Mouse (Mus musculus): ENCODE measurements around the gene Oaz2. TPM values are rescaled to one million over a fixed set of nuclear protein-coding genes. Genes with fewer than 3 reads are reported as not detected.
A peak's percentile ranks its signal among the peaks of the same experiment; 100 is the strongest.
"Not testable (repeated sequence)": the region's sequence is repeated elsewhere in the genome, so short reads cannot be mapped to it uniquely, and the experiment has no call there.

The Oaz2 gene
- polyA plus RNA-seq, 1 experiment: 242 TPM

- TF ChIP-seq POLR2A (IDR thresholded peaks at IDR 0.05; ENCODE audit: borderline replicate concordance, extremely low read depth, low read depth, low read length): no peak
- no peak for TF ChIP-seq CTCF (IDR thresholded peaks at IDR 0.05; ENCODE audit: insufficient read depth, low read length)
- 78% methylated on average over 3 of the region's 3 CpGs for WGBS
- H3K4me1 ChIP-seq (ENCODE audit: control insufficient read depth, insufficient read depth, low read length): peaks cover 48% of the 10 kb centered on the region
- no peak overlapping the region for H3K4me3 ChIP-seq (replicated peaks; ENCODE audit: extremely low read depth, low read depth, low read length)
- no peak for DNase-seq
Measured at GRCm38 (mm10) chr9:65682183-65682582, 14.4 kb downstream of the Oaz2 start.

GRCm38 (mm10) chr9:65682994-65683393 is 15.2 kb downstream of the Oaz2 start:
- TF ChIP-seq CTCF (IDR thresholded peaks at IDR 0.05; ENCODE audit: insufficient read depth, low read length) (0 out of 2 replicates have a peak, but pooled peaks have one; percentile 26), POLR2A (IDR thresholded peaks at IDR 0.05; ENCODE audit: borderline replicate concordance, extremely low read depth, low read depth, low read length) (no peak)
- no peak overlapping the region for H3K4me3 ChIP-seq (replicated peaks; ENCODE audit: extremely low read depth, low read depth, low read length)
- peaks cover 48% of the 10 kb centered on the region for H3K4me1 ChIP-seq (ENCODE audit: control insufficient read depth, insufficient read depth, low read length)

GRCm38 (mm10) chr9:65684704-65685103 is 16.9 kb downstream of the Oaz2 start:
- H3K4me3 ChIP-seq (replicated peaks; ENCODE audit: extremely low read depth, low read depth, low read length): no peak overlapping the region
- DNase-seq: no peak
- H3K4me1 ChIP-seq (ENCODE audit: control insufficient read depth, insufficient read depth, low read length): peaks cover 35% of the 10 kb centered on the region
- WGBS: 62% methylated on average over 2 of the region's 2 CpGs
- TF ChIP-seq CTCF (IDR thresholded peaks at IDR 0.05; ENCODE audit: insufficient read depth, low read length) (no peak), POLR2A (IDR thresholded peaks at IDR 0.05; ENCODE audit: borderline replicate concordance, extremely low read depth, low read depth, low read length) (no peak)

More at GRCm38 (mm10) chr9:65682994-65683393, 15.2 kb downstream of the Oaz2 start:
- no peak for DNase-seq
- WGBS: 50% methylated on average over 1 of the region's 1 CpGs

GRCm38 (mm10) chr9:65689869-65690268 is 22.1 kb downstream of the Oaz2 start:
- not testable (repeated sequence) for H3K4me1 ChIP-seq (ENCODE audit: control insufficient read depth, insufficient read depth, low read length); H3K4me3 ChIP-seq (replicated peaks; ENCODE audit: extremely low read depth, low read depth, low read length); DNase-seq
- 77% methylated on average over 2 of the region's 2 CpGs for WGBS

GRCm38 (mm10) chr9:65692466-65692865 is 24.7 kb downstream of the Oaz2 start:
- WGBS: 53% methylated on average over 3 of the region's 3 CpGs
- Histone ChIP-seq H3K4me3 (replicated peaks; ENCODE audit: extremely low read depth, low read depth, low read length) (no peak overlapping the region), H3K4me1 (ENCODE audit: control insufficient read depth, insufficient read depth, low read length) (peaks cover 5% of the 10 kb centered on the region)
- no peak for DNase-seq
- TF ChIP-seq CTCF (IDR thresholded peaks at IDR 0.05; ENCODE audit: insufficient read depth, low read length): no peak

GRCm38 (mm10) chr9:65692959-65693603 is 25.3 kb downstream of the Oaz2 start:
- WGBS: 39% methylated on average over 5 of the region's 5 CpGs
- TF ChIP-seq CTCF (IDR thresholded peaks at IDR 0.05; ENCODE audit: insufficient read depth, low read length) (no peak), POLR2A (IDR thresholded peaks at IDR 0.05; ENCODE audit: borderline replicate concordance, extremely low read depth, low read depth, low read length) (no peak)
- Histone ChIP-seq H3K4me1 (ENCODE audit: control insufficient read depth, insufficient read depth, low read length) (peaks cover 5% of the 10 kb centered on the region), H3K4me3 (replicated peaks; ENCODE audit: extremely low read depth, low read depth, low read length) (no peak overlapping the region)
- DNase-seq: no peak

GRCm38 (mm10) chr9:65695646-65696045 is 27.8 kb downstream of the Oaz2 start:
- no peak for DNase-seq
- 46% methylated on average over 3 of the region's 3 CpGs for WGBS
- Histone ChIP-seq H3K4me3 (replicated peaks; ENCODE audit: extremely low read depth, low read depth, low read length) (no peak overlapping the region), H3K4me1 (ENCODE audit: control insufficient read depth, insufficient read depth, low read length) (peaks cover 5% of the 10 kb centered on the region)
- no peak for TF ChIP-seq POLR2A (IDR thresholded peaks at IDR 0.05; ENCODE audit: borderline replicate concordance, extremely low read depth, low read depth, low read length)
- no peak for TF ChIP-seq CTCF (IDR thresholded peaks at IDR 0.05; ENCODE audit: insufficient read depth, low read length)

GRCm38 (mm10) chr9:65696337-65696736 is 28.5 kb downstream of the Oaz2 start:
- DNase-seq: no peak
- no peak overlapping the region for H3K4me3 ChIP-seq (replicated peaks; ENCODE audit: extremely low read depth, low read depth, low read length)
- TF ChIP-seq POLR2A (IDR thresholded peaks at IDR 0.05; ENCODE audit: borderline replicate concordance, extremely low read depth, low read depth, low read length): no peak
- no peak for TF ChIP-seq CTCF (IDR thresholded peaks at IDR 0.05; ENCODE audit: insufficient read depth, low read length)
- peaks cover 5% of the 10 kb centered on the region for H3K4me1 ChIP-seq (ENCODE audit: control insufficient read depth, insufficient read depth, low read length)

GRCm38 (mm10) chr9:65697356-65697755 is 29.6 kb downstream of the Oaz2 start:
- no peak for DNase-seq
- TF ChIP-seq CTCF (IDR thresholded peaks at IDR 0.05; ENCODE audit: insufficient read depth, low read length): no peak
- TF ChIP-seq POLR2A (IDR thresholded peaks at IDR 0.05; ENCODE audit: borderline replicate concordance, extremely low read depth, low read depth, low read length): no peak
- Histone ChIP-seq H3K4me3 (replicated peaks; ENCODE audit: extremely low read depth, low read depth, low read length) (no peak overlapping the region), H3K4me1 (ENCODE audit: control insufficient read depth, insufficient read depth, low read length) (peaks cover 5% of the 10 kb centered on the region)
- 82% methylated on average over 7 of the region's 7 CpGs for WGBS

- DNase-seq: no peak
- peaks cover 5% of the 10 kb centered on the region for H3K4me1 ChIP-seq (ENCODE audit: control insufficient read depth, insufficient read depth, low read length)
- H3K4me3 ChIP-seq (replicated peaks; ENCODE audit: extremely low read depth, low read depth, low read length): no peak overlapping the region
- no peak for TF ChIP-seq POLR2A (IDR thresholded peaks at IDR 0.05; ENCODE audit: borderline replicate concordance, extremely low read depth, low read depth, low read length)
- TF ChIP-seq CTCF (IDR thresholded peaks at IDR 0.05; ENCODE audit: insufficient read depth, low read length): no peak
Measured at GRCm38 (mm10) chr9:65697992-65698391, 30.2 kb downstream of the Oaz2 start.
